Mouse (Mus musculus) subcutaneous adipose tissue, adult 2 months (tissue): ENCODE data around the gene Mapk7. TPM values are rescaled to one million over a fixed set of nuclear protein-coding genes. Genes with fewer than 3 reads are reported as not detected.

Source experiments
- polyA plus RNA-seq: library from polyadenylated mRNA; depleted of rRNA; stranded (reverse); fragments of >200 nt; gene quantifications from 2 replicates; pipeline ENCODE4 v1.2.3, GENCODE M21; 2012; ENCODE audit warnings: low replicate concordance; rRNA removed

Mapk7 gene
- 26.9 and 63.8 TPM in 2 replicates for polyA plus RNA-seq

DNA sequence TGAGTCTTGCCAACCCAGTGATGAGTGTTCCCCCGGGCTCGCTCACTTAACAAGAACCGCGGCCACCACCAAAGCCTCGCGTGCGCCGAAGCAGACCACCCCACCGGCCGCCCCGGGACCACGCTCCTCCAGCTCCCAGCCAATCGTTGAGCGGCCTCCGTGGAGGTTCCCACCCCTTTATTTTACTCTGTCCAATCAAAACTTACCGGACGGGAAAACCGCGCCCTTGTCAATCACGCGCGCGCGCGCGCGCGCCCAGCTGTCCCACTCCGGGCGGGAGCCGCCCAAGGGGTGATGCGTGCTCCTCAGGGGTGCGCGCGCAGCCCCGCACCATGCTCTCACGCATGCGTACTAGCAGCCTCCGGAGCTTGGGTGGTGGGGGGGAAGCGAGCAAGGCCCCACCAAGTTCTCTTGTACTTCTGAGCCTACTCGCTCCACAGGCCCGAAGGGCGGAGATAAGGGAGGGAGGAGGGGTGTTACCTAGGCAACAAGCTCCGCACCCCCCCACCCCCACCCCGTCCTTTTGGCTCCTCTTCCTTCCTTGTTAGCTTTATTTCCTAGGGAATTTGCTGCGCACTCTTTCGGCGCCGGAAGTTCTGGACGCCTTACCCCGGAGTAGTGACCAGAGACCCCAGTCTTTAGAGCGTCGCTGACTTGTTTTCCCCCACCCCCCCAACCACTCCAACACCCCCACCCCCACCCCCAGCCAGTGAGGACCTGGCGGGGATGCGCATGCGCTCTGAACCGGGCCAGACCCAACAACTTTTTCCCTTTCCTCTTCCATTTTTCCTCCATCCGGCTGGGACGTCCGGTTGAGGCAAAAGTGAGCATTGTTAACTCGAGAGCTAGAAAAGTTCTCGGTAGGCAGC lies at the start of gene Mapk7:
Mapk7 (minus strand) TSS at position 278 of the 869 bp plus-strand sequence.

DNA sequence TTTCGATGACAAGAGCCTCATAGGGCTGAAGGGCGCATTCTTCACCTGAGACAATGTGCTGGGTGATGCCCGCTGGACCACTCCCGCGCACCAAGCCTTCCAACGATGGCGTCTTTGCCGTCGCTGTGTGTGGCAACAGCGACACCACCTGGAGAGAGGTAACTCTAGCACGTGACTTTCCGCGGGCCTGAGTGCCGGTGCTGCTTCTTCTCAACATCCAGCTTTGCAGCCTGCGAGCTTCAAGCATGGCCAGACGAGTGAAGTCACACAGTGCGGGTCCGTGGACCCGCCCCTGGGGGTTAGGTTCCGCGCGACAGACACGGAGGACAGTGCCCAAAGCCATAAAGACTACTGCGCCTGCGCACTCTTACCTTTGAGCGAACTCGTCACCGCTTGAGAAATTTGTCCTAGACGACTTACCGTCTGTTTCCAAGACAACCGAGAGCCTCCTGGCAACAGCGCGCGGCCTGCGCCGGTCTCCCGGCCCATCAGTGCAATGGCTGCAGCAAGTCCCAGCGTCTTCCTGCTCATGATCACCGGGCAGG lies 10.6 kb upstream of the Mapk7 start, which contains the start of gene B9d1:
B9d1 (plus strand) TSS at position 432 of the 545 bp plus-strand sequence.

DNA sequence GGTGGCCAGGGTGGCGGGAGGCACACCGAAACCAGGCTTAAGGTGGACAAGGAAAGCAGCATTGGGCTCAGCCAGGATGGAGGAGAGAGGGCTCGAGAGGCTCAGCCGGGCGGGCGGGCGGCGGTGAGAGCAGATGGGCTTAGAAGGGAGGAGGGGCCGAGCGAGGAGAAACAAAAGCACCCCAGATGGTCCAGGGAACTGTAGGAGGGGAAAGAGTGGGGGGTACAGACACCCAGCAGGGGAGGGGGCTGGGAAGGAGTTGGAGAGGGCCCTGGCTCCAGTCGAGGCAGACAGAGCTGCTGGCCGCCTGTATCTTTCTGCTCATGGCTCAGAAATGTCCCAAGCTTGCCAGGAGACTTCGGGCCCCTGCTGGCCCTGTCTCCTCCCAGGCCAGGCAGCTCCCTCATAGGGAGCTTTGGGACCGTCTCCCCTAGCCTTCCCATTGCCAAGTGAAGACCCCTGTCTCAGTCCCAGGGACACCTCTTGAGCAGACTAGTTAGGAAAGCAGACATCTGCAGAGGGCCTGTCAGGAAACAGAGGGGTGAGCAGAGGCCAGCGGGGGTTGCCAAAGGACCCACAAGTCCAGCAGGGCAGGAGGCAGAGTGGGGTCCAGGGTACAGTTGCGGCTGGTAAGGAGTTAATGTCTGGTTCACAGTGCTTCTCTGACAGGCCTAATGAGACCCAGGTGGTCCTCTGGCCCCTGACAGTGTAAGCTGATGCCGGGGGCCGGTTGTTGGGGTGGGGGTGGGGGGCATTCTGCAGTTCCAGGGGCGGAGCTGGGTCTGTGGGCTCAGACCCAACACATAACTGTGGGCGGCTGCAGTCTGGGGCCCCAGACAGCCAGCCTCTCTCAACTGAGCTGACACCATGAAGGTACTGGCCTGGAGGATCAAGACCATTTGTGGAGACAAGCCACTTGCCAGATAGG lies 9.3 kb downstream of the Mapk7 start, which contains the start of gene Mfap4:
Mfap4 (plus strand) TSS at position 819 of the 928 bp plus-strand sequence.

Other genes starting within 250 kb of the Mapk7 start
- 54.5 and 64.1 TPM in 2 replicates for gene Aldh3a2, start 226.9 kb downstream of the Mapk7 start, polyA plus RNA-seq
- 0.19 TPM in 1 of 2 replicates, not detected in the other for gene Slc47a2, start 151.5 kb downstream of the Mapk7 start, polyA plus RNA-seq
- gene Slc47a1, start 116.1 kb downstream of the Mapk7 start, polyA plus RNA-seq = 0.10 and 0.39 TPM in 2 replicates
- gene Rnf112, start 40.3 kb downstream of the Mapk7 start, polyA plus RNA-seq = 0.29 and 2.5 TPM in 2 replicates
- gene Mfap4, start 9.0 kb downstream of the Mapk7 start, polyA plus RNA-seq = 74.0 and 1,092 TPM in 2 replicates
- gene B9d1, start 10.7 kb upstream of the Mapk7 start, polyA plus RNA-seq = 17.0 and 68.2 TPM in 2 replicates
- 41.8 and 44.8 TPM in 2 replicates for gene Epn2, start 85.3 kb upstream of the Mapk7 start, polyA plus RNA-seq
- gene Grap, start 158.9 kb upstream of the Mapk7 start, polyA plus RNA-seq = 15.8 and 37.2 TPM in 2 replicates
- gene Fam83g, start 189.7 kb upstream of the Mapk7 start, polyA plus RNA-seq = 0.33 and 1.9 TPM in 2 replicates
- gene Slc5a10, start 226.4 kb upstream of the Mapk7 start, polyA plus RNA-seq = 0.06 TPM in 1 of 2 replicates, not detected in the other